Mouse (Mus musculus) naive thymus-derived CD4-positive, alpha-beta T cell, adult 2 months (primary cell): ENCODE measurements around the gene Ssrp1.

Experiments
- DNase-seq: peaks from one replicate; pipeline ENCODE4 v3.0.0-alpha.2; 2011; ENCODE audit warnings: low read depth

Ssrp1 gene

GRCm38 (mm10) chr2:85036507-85037046 is 457 bp upstream of the Ssrp1 start:
- DNase-seq = no peak

- DNase-seq = no peak
These were observed 1.3 kb downstream of the Ssrp1 start for GRCm38 (mm10) chr2:85038336-85038735.

- DNase-seq = no peak
These were observed 6.6 kb downstream of the Ssrp1 start for GRCm38 (mm10) chr2:85043623-85044022.

- no peak for DNase-seq
These were observed 9.2 kb downstream of the Ssrp1 start for GRCm38 (mm10) chr2:85046222-85046621.

- DNase-seq = no peak
These were observed 10.0 kb downstream of the Ssrp1 start for GRCm38 (mm10) chr2:85047081-85047480.

- DNase-seq = peak; percentile 95
These were observed 10.6 kb downstream of the Ssrp1 start, which contains the start of gene Tnks1bp1 for GRCm38 (mm10) chr2:85047596-85048167. TSS of gene Tnks1bp1 (plus strand) at chr2:85048022.

GRCm38 (mm10) chr2:85048168-85048751 is 11.2 kb downstream of the Ssrp1 start:
- peak; percentile 67 for DNase-seq

- DNase-seq = no peak
These were observed 12.2 kb downstream of the Ssrp1 start for GRCm38 (mm10) chr2:85049277-85049676.

- no peak for DNase-seq
These were observed 13.1 kb downstream of the Ssrp1 start for GRCm38 (mm10) chr2:85050001-85050634.

- DNase-seq = no peak
These were observed 13.7 kb downstream of the Ssrp1 start for GRCm38 (mm10) chr2:85050746-85051145.

- DNase-seq = no peak
These were observed 16.3 kb downstream of the Ssrp1 start for GRCm38 (mm10) chr2:85053192-85053816.

- DNase-seq = no peak
These were observed 19.7 kb downstream of the Ssrp1 start for GRCm38 (mm10) chr2:85056711-85057110.

- DNase-seq = no peak
These were observed 22.6 kb downstream of the Ssrp1 start for GRCm38 (mm10) chr2:85059677-85060076.

- DNase-seq = peak; percentile 36
These were observed 23.6 kb downstream of the Ssrp1 start for GRCm38 (mm10) chr2:85060591-85061060.

GRCm38 (mm10) chr2:85061107-85061541 is 24.1 kb downstream of the Ssrp1 start:
- no peak for DNase-seq

GRCm38 (mm10) chr2:85065141-85065875 is 28.3 kb downstream of the Ssrp1 start:
- no peak for DNase-seq

GRCm38 (mm10) chr2:85066937-85067336 is 29.9 kb downstream of the Ssrp1 start:
- DNase-seq = no peak

- DNase-seq = no peak
These were observed 31.0 kb downstream of the Ssrp1 start for GRCm38 (mm10) chr2:85067903-85068625.

- no peak for DNase-seq
These were observed 31.6 kb downstream of the Ssrp1 start for GRCm38 (mm10) chr2:85068626-85069025.

- DNase-seq = no peak
These were observed 33.1 kb downstream of the Ssrp1 start for GRCm38 (mm10) chr2:85070086-85070485.

- DNase-seq = no peak
These were observed 34.9 kb downstream of the Ssrp1 start for GRCm38 (mm10) chr2:85071921-85072320.
